Mouse (Mus musculus) gastrocnemius, adult 18-20 months (tissue): Measurements from ENCODE around the gene Abhd2. TPM values are rescaled to one million over a fixed set of nuclear protein-coding genes. Genes with fewer than 3 reads are reported as not detected.

Source experiments
- DNase-seq: peaks from one replicate; pipeline ENCODE4 v3.0.0; 2021; ENCODE audit warnings: low spot score
- total RNA-seq, 2 experiments: library from RNA; stranded (reverse); gene quantifications; 2 replicates each; pipeline ENCODE4 v1.2.3; 2021

Abhd2 gene
- total RNA-seq, 2 experiments from 2014 or later, result 3.8 to 4.7 TPM

DNA sequence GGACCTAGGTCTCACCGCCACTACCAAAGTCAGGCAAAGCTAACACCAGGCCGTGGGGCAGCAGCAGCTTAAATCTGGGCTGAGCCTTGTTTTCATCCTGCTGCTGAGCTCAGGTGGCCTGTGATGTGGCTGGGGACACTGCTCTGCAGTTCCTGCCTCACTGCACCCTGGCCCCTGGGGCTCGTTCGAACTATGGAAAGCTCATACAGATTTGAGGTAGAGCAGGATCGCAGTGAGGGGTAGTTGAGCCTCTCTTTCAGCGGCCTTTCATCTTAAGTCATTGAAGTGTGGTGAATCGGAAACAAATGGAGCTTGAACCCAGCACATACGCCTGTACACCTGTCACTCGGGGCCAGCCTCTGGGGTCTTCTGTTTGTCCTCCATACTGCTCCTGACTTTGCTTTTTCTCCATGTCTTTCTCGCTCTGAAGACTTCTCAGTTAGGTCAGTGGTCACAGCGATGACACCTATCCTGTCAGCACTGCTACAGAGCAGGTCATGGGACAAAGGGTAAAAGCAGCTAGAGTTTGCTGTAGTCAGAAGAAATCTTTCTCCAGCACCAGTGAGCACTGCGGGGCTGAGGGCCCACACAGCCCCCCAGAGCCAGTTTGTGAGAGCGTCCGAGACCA is 20.7 kb downstream of the Abhd2 start:
- DNase-seq, result no peak

DNA sequence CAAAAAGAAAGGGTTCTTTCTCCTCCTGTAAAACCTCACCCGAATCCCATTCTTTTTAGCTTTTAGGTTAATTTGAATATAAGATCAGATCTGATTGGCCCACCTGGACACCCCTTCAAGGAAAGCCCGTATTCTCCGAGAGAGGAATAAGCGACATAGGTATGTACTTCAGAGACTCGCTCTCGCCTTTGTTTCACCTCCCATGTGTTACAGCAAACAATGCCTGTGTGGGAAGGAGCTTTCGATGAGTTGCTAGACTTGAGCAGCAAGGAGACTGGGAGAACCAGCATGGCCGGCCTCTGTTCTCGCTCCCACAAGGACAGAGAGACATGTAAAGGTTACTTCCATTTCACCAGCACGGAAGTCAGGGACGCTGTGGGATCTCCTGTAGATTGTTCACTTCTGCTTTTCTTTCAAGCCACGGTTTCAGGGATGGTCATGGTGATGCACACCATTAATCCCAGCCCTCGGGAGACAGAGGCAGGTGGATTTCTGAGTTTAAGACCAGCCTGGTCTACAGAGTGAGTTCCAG is 21.5 kb downstream of the Abhd2 start:
- DNase-seq, result no peak

DNA sequence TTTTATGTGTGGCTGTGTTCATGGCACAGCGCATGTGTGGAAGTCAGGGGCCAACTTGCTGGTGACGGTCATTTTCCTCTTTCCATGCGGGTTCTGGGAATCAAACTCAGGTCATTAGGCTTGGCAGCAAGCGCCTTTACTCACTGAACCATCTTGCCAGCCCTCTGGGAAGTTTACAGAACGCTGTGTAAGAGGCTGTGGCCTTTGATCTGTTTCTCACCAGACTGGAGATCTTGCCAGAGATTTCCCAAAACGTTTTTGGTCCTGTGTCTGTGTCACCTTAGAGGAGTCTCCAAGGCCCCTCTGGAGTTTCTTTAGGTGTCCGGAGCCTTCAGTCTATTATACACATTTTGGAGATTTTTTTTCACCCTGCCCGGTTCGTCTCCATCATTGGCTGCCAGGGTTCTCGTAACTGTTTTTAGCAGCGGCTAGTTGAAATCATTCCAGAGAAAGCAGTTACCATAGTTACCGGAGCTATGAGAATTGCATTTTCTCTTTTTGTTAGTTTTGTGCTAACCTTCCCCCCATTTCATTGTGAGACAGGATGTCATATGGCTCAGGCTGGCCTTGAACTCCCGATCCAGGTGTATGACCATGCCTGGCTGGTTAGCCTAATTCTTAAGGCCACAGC is 22.3 kb downstream of the Abhd2 start:
- DNase-seq, result no peak

DNA sequence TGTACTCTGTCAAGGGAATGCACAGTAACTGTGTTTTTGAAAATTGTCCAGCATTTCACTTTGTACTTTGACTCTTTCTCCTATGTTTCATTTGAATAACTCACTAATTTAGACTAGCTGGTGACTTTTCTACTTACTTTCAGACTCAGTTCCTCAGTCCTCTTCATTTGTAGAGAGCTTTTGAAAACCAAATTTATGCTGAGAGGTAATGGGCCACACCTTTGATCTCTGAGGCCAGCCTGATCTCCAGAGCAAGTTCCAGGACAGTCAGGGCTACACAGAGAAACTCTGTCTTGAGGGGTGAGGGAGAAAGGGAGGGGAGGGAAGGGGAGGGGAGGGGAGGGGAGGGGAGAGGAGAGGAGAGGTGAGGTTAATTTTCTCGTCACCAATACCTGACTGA is 25.7 kb downstream of the Abhd2 start:
- DNase-seq, result no peak

DNA sequence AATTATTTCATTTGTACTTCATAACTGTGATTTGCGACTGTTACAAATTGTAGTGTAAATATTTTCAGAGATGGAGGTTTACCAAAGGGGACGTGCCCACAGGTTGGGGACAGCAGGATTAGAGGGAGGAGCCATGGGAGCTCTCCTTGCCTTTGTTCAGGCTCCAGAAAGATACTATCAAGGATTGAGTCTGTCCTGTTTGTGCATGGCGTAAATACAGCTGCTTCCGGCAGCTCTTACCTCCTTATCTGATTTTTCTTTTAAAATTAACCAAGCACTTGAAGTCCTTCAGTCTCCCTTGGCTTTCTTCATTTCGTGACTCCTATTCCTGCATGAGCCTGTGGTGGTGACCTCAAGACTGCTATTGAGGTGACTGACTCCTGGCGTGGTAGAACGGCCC is 26.5 kb downstream of the Abhd2 start:
- no peak for DNase-seq

DNA sequence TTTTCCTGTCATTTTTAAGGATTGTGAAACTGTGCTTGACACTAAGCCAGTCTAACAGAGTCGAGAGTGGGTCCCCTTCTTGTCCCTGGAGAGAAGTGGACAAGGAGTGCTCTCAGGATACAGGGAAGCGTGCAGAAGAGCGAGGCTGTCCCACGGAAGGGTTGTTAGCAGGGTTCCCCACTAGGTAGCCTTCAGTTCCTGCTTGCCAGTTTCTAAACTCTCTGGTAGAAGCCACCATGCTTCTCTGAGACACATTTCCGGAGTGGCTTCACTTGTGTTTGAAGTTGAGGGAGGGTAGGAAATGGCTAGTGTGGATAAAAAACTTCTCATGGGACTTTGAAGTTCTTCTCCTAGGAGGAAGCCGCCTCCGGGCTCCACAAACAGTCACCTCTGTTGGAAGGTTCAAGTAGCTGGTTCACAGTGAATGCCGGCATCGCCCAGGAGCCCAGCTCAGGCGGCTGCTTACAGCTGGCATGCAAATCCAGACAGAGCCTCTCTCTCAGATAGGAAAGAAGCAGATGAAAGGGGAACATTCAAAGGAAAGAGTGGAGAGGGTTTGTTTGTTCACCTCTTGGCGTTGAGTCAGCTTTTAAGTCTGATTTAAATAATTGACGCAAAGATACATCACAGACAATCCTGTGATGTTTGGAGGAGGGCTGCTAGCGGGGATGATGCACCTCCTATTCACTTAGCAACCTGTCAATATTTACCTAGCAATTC is 27.6 kb downstream of the Abhd2 start:
- DNase-seq, result no peak

DNA sequence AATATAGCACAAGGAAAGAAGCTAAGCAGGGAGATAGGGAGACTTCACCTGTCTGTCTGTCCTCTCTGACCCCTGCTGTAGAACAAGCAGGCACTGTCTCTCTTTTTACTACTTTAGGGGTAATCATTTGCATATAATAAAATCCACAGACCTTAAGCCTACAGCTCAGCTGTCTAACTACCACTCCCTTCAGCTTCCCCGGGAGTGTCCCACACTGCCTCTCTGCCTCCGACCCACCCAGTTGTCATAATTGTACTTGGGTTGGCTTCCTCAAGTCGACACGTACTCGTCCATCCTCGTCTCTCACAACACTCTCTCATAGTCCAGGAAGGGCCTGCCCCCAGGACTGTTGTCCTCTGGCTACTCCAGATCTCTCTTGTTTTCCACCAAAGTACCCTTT is 29.1 kb downstream of the Abhd2 start:
- no peak for DNase-seq

DNA sequence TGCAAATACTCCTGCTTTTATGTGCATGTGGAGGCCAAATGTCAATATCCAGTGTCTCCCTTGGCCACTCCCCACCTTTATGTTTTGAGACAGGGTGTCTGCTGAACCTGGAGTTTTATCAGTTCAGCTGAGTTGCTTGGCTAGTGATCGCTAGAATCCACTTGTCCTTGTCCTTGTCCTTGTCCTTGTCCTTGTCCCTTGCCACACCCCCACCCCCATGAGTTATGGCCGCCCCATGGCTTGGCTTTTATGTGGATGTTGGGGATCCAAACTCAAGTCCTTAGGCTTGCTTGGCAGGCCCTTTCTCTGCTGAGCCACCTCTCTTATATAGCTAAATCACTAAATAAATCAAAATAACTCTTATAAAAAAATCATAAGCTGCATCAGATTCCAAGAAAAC is 29.6 kb downstream of the Abhd2 start:
- no peak for DNase-seq

DNA sequence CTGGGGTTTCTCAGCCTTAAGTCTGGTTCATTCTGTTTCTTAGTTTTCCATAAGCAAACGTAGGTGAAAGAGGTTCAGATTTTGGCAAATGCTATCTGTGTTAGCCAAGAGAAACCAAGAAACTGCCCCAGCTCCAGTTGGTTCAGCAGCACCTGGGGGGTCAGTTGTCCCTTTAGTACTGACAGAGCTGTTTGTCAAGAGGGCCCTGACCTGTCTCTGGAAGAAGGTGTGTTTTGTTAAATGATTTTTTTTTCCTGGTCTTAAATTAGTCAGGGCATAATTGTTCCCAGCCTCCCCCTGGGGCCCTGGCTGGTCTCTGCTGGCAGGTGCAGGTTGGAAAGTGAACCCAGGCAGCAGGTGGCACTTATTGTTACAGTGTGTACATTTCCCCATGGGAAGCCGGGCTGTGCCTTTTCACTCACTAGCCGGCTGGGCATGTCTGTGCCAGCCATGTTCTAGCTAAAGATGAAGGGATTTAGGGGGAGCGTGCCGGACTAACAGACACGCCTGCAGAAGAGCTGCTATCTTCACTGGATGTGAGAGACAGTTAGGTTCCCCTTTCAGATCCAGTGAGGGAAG is 30.3 kb downstream of the Abhd2 start:
- no peak for DNase-seq

DNA sequence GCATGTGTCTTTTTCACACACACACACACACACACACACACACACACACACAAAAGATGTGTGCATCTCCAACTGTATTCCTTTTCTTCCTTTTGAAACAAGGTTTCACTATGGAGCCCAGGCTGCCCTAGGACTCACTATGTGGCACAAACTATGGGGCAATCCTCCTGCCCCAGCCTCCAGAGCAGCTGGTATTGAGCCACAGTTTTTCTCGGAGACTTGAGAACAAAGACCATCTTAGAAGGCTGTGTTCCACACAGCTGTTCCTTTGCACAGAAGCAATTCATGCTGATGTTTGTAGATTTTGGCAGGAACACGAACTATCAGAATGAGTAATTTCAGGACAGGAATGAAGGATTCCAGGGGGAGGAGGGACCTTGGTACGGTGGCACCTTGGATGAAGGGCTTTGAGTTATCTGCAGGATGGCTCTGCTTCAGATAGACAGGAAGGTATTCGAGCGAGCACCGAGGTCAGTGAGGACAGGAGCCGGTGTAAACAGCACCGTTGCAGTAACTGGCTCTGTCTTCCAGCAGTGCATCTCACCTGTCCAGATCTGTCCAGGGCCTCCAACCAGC is 35.5 kb downstream of the Abhd2 start:
- no peak for DNase-seq

DNA sequence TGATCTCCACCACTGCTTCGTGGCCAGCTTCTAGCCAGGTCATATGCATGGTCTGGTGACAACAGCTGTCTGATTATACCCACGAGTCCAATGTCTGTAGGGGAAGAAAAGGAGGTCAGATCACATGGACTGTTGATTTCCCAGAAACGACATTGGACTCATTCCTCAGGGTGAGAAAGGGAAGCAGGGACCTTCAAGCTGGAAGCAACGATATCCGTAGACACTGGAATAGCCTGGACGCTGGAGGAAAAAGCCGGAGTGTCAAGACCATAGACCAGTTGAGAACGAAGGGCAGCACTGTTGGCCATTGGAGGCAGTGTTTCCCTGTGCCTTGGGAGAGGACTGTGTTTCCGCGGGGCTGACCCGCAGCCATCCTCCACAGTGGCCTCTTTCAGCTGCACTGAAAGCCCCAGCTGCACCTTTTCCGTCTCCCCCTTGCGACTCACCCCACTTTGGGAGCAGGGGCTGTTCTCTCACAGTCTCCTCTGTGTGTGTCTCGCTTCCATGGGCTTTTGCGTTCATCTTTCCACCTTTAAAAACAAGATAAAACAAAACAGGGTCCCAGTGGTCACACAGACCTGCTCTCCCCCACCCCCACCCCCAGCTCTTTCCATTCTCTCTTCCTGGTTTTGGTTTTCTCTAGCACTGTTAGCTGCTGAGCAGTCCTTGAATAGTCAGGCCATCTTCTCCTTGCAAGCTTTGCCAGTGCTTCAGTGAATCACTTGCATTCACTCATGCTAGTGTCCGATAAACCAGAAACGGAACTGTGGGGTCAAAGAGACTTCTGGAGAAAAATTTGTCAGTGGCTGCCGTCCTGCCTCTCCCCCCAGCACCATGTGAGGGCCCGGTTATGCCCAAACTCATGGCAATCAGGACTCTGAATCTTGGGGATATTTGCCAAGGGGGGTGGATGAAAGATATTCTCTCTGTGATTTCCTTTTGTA is 36.5 kb downstream of the Abhd2 start:
- no peak for DNase-seq

DNA sequence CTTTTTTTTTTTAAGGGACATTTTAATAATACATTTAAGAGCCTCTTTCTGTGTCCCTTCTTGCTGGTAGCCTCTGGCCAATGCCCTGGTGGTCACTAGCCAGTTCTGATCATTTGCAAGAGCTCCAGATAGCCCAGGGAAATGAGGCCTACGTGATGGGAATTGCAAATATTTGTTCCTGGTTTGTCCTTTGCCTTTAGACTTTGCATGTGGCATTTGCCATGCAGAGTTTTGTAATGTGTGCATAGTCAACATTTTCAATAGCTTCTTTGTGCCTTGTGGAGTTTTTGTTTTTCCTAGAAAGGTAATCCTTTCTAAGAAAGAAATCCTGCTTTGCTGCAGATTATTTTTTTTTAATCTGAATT is 37.2 kb downstream of the Abhd2 start:
- no peak for DNase-seq

DNA sequence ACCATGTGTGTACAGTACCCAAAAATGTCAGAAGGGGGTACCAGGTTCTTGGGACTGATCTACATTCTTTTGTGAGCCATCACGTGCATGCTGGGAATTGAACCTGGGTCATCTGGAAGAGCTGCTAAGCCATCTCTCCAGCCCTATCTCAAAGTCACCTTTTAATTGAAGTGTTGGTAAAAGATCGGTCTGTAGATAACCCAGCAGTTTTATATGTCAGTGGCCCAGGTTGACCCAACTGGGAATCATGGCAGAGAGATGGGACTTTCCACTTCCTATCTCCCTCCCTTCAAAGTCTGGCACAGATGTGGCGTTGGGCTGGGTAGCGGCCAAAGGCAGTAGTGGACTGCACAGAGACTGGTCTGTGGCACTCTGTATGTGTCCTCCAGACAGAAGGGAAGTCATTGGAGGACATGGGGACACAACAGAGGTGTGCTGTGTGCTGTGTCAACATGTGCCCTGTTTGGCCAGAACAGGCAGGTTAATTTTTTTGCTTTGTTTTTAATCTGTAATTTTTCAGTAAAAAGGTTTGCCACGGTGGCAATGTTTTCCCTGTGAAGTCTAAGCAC is 38.5 kb downstream of the Abhd2 start:
- no peak for DNase-seq

DNA sequence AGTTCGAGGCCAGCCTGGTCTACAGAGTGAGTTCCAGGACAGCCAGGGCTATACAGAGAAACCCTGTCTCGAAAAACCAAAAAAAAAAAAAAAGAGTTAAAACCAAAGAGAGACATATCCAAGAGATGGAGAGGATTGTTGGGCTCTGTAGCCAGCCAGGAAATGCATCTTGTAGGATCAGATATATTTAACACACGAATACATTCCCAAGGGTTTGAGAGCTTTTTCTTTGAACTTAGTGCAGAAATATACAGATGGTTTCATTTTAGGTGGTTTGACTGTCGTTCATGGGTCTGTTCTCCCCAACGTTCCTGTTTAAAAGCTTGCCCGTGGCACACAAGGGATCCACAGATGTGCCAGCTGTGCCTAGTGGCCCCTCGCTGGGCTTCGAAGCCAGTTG is 39.2 kb downstream of the Abhd2 start:
- DNase-seq, result no peak

DNA sequence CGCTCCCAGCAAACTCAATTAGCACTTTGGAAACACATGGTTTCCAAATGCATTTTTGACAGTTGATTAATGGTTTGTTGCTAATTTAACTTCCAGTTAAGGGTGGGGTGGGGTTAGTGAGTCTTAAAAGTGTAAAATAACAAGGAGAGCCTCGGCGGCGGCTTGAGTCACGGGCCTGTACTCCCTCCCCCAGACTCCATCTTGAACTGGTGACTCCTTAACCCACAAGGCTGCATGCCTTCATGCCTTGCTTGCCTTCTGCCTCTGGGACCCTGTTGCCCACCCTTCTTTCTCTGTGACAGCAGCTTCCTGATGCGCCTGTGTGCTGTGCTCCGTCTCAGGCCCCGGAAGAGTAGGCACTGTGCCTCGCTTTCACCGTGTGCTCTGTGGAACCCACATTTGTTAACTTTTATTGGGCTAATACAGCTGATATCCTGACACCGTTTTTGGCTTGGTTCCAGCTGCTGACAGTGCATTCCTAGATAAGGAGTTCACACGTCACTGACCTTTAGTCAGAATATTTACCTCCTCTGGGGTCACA is 40.6 kb downstream of the Abhd2 start:
- no peak for DNase-seq

DNA sequence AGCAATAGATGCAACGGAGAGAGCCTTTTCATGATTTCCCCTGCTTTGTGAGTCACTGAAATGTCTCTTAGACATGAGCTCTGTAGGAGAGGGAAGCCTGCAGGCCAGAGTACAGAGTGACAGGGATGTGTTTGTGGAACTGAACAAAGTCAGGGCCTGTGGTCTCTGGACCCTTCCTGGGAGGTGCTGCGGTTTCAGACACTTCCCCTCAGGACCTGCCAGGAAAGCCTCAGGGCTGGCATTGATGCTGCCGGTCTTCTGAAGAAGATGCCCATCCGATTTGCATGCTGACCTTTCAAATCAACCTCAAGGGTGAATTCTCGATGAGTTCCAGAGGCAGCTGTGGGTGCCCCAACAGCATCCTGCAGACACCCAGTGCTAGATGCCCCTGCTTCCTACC is 41.5 kb downstream of the Abhd2 start:
- no peak for DNase-seq

DNA sequence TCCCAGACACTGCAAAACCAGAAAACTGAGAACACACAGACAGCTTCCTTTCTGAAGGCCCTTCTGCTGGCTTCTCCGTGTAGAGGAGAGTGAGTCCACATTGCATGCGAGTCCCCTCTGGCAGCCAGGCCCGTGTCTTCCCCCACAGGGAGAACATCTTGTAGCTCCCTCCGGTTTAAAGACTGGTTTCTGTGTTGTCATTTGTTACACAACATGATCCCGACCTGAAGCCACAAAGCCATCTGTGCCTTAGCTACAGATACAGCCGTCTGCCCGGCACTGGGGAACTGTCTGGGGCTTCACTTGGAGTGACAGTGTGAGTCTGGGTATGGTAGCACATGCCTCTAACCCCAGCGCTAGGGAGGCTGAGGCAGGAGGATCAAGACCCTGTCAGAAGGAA is 42.1 kb downstream of the Abhd2 start:
- DNase-seq, result no peak

DNA sequence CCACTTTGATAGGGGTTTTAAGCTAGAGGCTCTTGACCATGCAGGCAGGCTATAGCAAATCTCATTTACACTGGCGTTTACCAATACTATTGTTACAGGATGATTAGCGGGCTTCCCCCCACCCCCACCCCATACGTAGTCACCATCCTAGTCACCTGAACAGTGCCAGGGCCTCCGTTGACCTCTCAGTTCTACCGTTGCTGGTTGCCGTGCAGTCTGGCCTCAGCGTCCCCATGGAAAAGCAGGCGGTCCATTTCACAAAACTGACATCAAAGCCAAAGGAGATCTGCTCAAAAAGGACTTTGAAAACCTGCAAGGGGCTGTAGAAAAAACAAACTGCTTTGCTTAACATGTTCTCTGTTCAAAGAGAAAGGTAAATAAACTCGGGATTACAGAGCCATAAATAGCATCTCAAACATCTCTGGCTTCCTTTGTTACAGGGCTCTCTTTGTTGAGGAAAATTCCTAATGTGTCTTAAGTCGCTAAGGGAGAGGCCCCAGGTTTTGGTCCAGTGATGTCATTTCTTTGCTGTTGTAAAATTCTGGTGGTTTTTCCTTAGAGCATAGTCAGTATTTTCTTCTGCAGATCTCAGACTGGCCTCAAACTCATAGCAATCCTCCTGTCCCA is 43.2 kb downstream of the Abhd2 start:
- DNase-seq, result no peak

DNA sequence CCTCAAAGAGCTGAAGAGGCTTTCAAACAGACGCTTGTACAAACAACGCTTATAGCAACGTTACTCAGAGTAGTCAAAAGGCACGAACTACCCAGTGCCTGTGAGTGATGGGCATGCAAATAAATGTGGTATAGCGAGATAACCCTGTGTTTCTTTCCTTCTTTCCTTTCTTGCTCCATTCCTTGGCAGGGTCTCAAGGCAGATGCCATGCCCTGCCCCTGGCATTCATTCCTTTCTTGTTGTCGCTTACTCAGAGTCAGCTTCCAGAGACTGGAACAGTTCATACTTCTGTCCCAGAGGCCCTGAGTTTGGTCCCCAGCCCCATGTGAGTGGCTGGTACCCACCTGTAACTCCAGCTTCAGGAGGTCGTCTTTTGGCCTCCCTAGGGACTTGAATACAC is 44.6 kb downstream of the Abhd2 start:
- no peak for DNase-seq
